Mouse (Mus musculus) E14TG2a.4 (cell line): ENCODE data around the gene Guca2b.

Experiments used
- CTCF ChIP-seq: conservative IDR thresholded peaks from 2 replicates; pipeline ENCODE4 v1.5.1; 2014; ENCODE audit warnings: low read length
- NANOG ChIP-seq: IDR thresholded peaks from 2 replicates; pipeline ENCODE4 v1.6.1; 2014; ENCODE audit warnings: borderline replicate concordance, low read length, mixed read lengths

- TF ChIP-seq CTCF: no peak
- no peak for TF ChIP-seq NANOG
Observed at GRCm38 (mm10) chr4:119638656-119639055, 20.1 kb downstream of the Guca2b start.
